Mouse (Mus musculus) spleen, adult 18-20 months (tissue): ENCODE data around the gene Capn2.
A peak's percentile ranks its signal among the peaks of the same experiment; 100 is the strongest.

Experiments
- DNase-seq, 2 experiments: peaks; one replicate each; pipeline ENCODE4 v3.0.0; 2022; ENCODE audit warnings: mixed read lengths in 2 of 2

The Capn2 gene

DNA sequence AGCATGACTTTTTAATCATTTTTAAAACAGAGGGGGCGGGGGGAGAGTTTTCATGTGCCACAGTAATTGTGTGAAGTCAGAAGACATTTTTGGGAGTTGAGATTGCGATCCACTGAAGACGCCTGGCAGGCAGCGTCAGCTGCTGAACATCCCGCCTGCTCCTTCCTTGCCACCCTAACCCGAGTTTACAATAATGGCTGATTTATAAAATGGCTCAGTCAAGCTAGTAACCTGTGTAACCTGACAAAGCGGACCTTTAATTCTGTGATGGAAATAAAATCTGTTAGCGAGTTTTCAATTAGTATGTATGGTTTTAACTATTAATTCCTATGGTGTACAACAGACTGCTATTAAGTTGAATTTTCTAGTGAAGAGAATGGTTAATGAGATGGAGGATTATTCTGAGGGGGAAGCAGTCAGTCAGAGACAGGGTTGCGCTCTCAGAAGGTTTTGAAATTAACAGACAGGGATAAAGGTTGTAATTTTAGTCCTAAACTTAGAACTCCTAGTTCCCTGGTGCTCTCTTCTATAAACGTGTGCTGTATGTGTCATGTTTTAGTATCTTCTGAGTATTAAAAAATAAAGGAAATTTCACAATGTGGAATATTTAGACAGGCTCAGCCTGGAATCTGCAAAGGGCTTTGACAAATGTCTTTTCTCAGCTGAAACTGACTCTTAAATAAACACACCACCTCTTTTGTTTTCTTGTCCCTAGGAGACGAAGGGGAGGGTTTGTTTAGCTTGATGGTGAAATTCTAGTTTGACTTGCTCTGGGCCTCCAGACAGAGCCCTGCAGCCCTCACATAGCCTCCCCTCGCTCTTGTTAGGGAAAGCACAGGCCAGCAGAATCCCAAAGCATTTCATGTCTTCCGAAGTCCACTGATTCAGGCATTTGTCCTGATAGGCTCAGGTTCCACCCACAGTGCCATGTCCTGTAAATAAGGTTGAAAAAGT, 56.8 kb downstream of the Capn2 start:
- DNase-seq = no peak

DNA sequence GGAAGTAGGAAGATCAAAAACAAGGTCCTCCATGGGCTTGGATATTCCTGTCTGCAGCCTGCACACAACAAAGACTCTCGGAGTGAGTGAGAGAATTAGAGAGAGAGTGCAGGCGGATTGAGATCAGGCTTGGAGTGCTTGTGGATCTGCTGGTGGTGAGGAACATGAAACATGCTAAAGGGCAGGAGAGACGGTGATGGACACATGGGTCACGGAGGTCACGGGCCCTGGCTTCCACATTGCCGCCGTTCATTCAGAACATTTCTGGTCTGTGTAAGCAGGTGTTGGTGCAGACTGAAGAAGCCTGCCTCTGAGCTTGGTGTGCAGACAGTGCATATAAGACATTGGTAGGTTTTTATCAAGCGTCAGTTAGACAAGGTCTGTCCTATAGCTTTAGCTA, 58.0 kb downstream of the Capn2 start:
- no peak for DNase-seq

DNA sequence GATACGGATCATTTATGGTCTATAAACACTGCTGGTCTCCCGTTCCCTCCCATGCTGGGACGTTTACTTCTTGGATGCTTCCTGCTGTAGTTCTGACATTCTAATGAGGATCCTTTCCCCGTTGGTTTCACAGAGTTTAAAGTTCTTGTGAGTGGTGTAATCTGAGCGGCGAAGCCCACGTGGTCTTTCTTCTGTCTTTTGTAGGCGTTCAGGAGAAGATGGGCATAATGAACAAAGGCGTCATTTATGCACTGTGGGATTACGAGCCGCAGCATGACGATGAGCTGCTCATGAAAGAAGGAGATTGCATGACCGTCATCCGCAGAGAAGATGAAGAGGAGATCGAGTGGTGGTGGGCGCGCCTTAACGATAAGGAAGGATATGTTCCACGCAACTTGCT, 58.9 kb downstream of the Capn2 start:
- DNase-seq = no peak

DNA sequence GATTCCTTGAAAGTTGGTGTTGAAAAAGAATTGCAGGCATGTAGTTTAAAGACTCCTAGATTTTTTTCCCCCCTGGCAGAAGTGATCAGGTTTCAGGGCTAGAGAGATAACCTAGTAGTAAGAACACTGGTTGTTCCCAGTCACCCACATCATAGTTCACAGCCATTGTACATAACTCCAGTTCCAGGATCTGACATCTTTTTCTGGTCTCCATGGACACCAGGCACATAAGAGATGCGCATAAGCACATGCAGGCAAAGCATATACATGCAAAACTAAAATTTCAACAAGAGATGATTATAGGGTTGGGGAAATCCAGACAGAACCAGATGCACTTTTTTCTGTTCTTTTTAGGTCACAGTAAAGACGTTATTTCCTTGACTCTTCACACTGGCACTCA, 62.3 kb downstream of the Capn2 start:
- no peak for DNase-seq

DNA sequence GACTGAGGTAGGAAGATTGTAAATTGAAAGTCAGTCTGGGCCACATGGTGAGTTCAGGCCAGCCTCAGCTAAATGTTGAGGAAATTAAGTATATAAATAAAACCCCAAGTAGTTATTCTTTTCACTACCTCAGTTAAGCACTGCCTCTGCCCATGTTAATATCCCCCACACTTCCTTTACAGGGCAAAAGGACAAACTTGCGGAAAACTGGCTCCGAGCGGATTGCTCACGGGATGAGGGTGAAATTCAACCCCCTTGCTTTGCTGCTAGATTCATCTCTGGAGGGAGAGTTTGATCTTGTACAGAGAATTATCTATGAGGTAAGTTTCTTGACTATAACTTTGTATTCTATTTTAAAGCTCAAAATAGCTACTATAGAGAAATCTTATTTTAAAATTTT, 64.9 kb downstream of the Capn2 start:
- DNase-seq = no peak

DNA sequence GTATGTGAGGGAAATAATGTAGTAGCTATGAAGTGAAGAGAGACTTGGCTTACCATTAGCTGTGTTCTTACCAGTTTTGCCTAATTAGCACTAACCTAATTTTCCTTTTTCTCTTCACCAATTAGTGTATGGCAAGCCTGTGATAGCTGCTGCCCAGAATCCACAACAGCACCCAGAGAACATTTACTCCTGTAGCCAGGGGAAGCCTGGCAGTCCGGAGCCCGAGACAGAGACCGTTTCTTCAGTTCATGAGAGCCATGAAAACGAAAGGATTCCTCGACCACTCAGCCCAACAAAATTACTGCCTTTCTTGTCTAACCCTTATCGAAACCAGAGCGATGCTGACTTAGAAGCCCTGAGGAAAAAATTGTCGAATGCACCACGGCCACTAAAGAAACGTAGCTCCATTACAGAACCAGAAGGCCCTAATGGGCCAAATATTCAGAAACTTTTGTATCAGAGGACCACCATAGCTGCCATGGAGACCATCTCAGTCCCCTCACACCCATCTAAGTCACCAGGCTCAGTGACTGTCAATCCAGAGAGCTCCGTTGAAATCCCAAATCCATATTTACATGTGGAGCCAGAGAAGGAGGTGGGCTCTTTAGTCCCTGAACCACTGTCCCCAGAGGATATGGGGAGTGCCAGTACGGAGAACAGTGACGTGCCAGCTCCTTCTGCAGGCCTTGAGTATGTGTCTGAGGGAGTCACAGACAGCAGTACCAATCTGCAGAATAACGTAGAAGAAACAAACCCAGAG, 69.0 kb downstream of the Capn2 start:
- DNase-seq = no peak

DNA sequence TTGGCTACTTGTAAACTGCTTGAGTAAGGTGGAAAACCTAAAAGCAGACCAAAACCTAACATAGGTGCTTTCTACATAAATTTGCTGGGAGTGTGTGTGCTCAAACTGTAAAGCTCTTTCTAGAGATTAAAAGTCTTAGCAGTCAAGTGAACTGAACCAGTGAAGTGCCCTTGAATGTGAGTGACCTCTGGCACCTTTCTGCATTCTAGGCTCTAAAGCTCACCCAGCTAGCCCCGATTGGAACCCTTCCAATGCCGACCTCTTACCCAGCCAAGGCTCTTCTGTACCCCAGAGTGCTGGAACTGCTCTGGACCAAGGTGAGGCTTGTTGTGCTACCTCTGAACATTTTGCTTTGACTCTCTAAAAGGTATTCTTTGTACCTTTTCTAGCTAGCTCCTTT, 73.3 kb downstream of the Capn2 start:
- DNase-seq = no peak

DNA sequence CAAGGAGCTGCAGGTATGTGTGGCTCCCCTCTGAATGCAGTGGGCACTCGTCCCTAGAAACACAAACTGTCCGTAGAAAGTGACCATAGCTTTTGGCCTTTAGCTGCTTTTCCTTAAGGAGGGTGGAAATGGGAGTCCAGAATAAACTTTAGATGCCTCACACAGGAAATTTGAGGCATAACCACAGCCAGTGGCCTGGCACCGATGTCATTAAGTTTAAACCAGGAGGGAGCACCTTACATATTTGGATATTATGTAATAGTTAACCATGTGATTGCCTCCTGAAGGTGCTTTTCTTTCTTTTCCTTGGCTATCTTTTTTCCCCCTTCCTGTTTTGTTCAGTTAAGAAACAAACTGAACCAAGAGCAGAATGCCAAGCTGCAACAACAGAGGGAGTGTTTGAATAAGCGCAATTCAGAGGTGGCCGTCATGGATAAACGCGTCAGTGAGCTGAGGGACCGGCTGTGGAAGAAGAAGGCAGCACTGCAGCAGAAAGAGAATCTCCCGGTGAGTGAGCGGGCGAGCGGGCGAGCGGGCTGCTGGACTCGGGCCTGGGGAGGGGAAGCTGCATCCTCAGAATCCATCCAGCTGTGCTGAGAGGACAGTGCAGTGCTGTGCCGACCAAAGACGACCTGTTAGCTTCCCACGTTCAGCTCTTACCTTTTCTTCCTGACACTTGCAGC, 75.5 kb downstream of the Capn2 start:
- DNase-seq = no peak

DNA sequence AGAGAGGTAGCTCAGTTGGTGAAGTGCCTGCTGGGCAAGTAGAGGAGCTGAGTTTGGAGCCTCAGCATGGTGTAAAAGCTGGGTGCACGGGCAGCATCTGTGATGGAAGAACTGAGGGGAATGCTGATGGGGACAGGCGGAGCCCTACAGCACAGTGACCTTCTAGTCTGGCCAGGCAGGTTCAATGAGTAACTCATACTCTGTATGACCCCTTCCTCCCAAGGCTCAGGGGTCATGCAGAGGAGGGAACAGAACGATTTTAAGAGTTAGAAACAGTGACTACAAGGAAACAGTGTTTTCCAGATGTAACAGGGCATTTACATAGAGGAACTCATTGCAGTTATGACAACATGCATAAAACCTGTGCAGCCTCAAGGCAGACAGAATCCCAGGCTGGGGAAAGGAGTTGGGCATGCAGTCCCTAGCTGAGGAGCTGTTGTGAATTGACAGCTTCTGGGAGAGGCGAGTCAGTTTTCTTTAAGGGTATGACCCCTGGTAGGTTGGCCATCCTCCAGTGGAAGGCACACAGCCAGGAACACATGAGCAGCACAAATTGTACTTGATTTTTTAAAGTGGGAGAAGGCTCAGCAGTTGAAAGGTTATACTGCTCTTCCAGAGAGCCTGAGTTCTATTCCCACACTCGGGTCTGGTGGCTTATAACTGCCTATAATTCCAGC, 77.7 kb downstream of the Capn2 start:
- peak in 1 of 2 experiments; percentile 14 for DNase-seq

DNA sequence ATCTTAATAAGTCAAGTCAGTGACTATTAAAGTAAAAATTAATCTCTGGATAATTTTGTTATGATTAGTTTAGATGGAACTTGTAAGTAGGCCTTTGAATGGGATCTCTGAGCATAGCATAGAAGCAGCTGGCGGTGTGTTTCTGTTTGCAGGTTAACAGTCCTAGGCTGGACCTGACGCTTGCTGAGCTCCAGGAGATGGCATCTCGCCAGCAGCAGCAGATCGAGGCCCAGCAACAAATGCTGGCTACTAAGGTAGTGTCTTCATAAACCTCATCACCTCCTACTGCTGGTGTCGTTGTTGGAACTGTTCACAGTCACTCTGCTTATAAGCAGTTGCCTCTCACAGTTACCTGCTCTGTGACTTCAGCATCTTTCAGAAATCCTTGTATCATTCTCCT, 80.7 kb downstream of the Capn2 start:
- no peak for DNase-seq

DNA sequence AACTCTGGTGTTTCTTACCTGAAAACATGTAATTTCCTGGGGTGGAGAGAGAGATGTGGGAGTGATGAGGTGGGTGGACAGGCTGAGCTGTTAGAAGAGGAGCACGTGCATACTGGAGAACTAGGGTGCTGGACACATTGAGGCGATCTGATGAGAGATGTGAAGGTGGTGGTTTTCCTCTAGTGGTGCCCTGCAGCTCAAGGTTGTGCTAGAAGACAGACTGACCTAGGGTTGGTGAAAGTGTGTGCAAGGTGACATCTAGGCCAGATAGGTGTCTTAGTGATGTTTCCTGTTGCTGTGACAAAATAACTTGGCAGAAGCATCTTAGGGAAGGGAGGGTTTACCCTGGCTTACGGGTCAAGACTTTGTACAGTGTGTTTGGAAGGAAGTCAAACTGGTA, 85.3 kb downstream of the Capn2 start:
- DNase-seq = no peak

DNA sequence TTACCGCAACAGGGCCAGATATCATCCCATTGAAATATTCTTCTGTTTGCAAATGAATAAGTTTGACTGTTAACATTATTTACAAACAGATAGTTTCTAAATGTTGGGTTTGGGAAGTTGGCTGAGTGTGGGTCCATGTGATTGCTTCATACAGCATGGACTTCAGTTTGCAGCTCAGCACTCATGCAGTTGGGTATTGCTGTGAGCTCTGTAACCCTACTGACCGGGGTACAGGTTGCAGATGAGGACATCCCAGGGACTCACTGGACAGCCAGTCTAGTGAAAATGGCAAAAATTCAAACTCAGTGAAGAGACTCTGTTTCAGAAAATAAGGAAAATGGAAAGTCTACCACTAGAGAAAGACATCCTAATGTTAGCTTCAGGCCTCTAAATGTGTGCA, 86.7 kb downstream of the Capn2 start:
- DNase-seq = no peak

DNA sequence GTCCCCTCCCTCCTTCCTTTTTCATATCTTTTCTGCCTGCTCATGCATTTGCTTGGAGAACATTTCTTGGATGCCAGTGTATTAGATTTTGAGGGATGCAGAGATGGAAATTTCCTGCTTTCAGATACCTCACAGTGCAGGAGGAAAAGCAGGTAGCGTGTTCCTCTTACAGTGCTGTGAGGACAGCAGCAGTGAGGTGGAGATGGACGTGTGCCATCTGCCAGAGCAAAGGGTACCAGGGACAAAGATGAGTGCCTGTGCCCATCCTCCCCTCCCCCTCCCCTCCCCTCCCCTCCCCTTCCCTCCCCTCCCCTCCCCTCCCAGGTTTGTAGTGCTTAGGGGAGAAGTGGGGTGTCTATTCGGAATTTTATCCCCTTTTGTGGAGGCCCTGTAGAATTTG, 87.6 kb downstream of the Capn2 start:
- DNase-seq = no peak

DNA sequence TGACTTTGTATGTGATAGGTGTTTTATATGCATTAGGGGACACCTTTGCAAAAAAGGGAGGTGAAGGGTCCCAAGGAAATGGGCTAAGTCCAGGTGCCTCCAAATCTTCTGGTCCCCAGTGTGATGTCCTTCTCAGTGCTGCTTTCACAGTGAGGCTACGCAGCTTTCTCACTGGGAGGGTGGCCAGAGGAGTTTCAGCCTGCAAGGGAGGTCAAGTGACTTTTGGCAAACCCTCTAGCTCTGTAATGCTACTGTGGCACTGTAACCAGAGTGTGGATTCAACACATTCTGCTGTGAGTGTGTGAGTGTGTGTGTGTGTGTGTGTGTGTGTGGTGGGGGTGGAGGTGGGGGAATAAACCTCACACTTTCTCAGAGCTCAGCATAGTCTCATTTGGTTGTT, 90.0 kb downstream of the Capn2 start:
- DNase-seq = no peak

DNA sequence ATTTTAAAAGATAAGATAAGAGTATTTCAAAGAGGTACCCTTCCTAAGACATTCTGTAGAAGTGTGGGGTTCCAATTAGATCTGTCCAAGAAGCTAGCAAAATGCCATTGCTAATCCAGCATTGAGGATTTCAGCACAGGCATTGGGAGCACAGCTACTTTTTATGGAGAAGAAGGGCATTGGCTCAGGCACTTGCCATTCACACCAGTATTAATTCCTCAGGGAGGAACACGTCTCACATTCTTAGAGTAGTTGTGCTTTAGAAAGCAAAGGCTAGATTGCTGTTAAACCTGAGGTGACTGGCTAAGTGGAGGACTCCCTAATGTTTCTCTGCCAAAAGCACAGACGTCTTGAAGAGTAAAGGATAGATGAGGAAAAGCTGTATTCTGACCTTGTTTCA, 91.0 kb downstream of the Capn2 start:
- no peak for DNase-seq

DNA sequence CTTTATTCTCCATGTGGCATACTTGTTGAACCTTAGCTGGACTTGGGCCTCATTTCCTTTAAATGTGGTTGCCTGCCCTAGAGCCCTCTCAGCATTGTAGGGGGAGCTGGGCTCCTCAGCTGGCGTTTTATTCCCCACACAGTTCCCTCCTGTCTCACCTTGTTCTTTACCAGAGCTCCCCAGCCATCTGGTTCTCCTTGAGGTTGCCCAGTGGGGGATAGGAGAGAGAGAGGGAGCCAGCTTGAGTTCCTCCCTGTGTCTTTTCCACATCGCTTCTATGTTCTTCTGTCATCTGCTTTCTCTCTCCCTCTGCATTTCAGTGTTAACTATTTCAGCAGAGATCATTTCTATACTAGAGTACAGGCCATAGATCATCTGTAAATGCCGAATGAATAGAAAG, 92.2 kb downstream of the Capn2 start:
- DNase-seq = no peak

DNA sequence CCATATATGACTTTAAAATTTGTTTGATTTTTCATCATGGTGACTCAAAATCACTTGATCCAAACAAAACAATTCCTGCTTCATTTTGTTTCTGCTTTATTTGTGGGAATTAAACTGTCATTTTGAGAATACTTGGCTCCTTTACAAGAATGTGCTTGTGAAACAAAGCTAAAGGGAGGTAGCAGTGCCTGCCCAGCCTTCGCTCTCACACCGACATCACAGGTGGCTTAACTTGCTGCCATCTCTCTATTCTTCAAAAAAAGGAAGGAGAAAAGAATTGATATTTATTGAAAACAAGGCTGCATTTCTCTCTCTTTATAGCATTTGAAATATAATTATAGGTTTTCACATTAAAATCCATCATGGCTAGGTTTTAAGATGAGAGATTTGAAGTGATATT, 93.1 kb downstream of the Capn2 start:
- no peak for DNase-seq

DNA sequence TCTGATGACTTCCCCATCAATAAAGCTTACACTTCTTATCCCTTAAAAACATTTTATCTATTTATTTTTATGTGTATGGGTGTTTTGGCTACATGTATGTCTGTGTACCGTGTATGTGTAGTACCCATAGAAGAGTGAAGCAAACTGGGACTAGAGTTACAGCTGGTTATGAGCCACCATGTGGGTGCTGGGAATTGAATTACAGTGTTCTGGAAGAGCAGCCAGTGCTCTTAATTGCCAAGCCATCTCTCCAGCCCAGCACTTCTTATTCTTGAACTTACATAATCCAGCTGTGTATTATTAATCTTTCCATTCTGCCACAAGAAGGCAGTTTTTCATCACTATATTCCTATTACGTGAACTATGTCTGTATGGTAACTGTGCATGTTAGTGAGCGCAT, 97.9 kb downstream of the Capn2 start:
- no peak for DNase-seq
